Mouse (Mus musculus) bone marrow macrophage, adult 2 months (primary cell): ENCODE results near the gene Bmf. TPM values are rescaled to one million over a fixed set of nuclear protein-coding genes. Genes with fewer than 3 reads are reported as not detected.
A peak's percentile ranks its signal among the peaks of the same experiment; 100 is the strongest.

Experiments used
- H3K27ac ChIP-seq: 2 replicates; pipeline ENCODE4 v1.5.1; 2012; ENCODE audit warnings: low read depth, low read length; ENCODE audit not compliant: insufficient read depth
- H3K4me1 ChIP-seq: 2 replicates; pipeline ENCODE4 v1.6.1; 2012; ENCODE audit warnings: low read length; ENCODE audit not compliant: control insufficient read depth, insufficient read depth
- H3K4me3 ChIP-seq: 2 replicates; pipeline ENCODE4 v1.5.1; 2012; ENCODE audit warnings: mild to moderate bottlenecking, low read length, moderate library complexity; ENCODE audit not compliant: insufficient read depth
- CTCF ChIP-seq: IDR thresholded peaks from 2 replicates; pipeline ENCODE4 v1.5.1; 2012; ENCODE audit warnings: low read depth, mild to moderate bottlenecking, low read length, moderate library complexity
- POLR2A ChIP-seq: IDR thresholded peaks from 2 replicates; pipeline ENCODE4 v1.6.1; 2012; ENCODE audit warnings: mild to moderate bottlenecking, low read depth, low read length, borderline replicate concordance
- polyA plus RNA-seq: library from polyadenylated mRNA; stranded (reverse); fragments of >200 nt; gene quantifications from 2 replicates; pipeline ENCODE4 v1.2.4, GENCODE M21; 2012; ENCODE audit not compliant: missing spikeins, insufficient read depth, insufficient read length

The Bmf gene
- polyA plus RNA-seq, 1 experiment: 44.1 TPM

DNA sequence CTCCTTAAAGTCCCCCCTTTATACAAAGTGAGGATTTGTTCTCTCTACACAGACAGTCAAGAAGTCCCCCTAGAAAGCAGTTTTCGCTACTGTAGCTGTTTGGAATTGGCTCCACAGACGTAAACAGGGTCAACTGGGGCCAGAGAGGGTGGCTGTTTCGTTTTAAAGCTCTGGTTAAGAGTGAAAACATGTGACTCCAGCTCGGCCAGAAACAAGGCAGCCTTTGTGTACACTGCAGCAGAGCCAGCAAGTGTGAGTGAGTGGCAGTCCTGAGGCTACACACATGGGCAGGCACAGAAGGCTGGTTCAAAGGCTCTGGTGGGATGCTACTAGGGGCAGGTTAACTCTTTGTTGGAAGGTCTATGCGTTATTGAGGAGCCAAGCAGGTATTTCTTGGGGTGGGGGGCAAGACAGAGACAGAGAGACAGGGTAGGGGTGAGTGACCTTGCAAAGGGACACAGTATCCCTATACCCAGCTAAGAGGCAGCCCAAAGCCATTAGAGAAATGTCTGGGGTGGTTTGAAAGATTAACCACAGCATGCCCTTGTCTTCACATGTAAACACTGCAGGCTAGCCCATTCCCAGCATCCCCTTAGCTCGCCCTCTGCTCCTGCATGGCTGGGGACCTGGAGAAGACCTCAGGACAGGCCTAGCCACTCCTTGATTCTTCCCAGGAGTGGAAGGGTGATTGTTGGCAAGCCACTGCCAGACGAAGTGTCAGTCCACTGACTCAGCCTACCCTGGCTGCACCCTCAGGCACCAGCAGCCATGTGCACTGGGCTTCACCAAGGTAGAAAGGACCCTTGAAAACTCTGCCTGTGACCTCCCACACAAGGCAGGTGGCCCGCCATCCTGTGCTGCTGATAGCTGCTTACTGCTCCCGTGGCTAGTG, 29.2 kb downstream of the Bmf start:
- H3K4me3 ChIP-seq: peak overlapping the region; percentile 9; the same call in 1 of the 2 replicates
- H3K27ac ChIP-seq: peak overlapping the region; percentile 92
- H3K4me1 ChIP-seq: peaks cover 53% of the 10 kb centered on the region
- no peak for TF ChIP-seq CTCF
- TF ChIP-seq POLR2A: no peak

DNA sequence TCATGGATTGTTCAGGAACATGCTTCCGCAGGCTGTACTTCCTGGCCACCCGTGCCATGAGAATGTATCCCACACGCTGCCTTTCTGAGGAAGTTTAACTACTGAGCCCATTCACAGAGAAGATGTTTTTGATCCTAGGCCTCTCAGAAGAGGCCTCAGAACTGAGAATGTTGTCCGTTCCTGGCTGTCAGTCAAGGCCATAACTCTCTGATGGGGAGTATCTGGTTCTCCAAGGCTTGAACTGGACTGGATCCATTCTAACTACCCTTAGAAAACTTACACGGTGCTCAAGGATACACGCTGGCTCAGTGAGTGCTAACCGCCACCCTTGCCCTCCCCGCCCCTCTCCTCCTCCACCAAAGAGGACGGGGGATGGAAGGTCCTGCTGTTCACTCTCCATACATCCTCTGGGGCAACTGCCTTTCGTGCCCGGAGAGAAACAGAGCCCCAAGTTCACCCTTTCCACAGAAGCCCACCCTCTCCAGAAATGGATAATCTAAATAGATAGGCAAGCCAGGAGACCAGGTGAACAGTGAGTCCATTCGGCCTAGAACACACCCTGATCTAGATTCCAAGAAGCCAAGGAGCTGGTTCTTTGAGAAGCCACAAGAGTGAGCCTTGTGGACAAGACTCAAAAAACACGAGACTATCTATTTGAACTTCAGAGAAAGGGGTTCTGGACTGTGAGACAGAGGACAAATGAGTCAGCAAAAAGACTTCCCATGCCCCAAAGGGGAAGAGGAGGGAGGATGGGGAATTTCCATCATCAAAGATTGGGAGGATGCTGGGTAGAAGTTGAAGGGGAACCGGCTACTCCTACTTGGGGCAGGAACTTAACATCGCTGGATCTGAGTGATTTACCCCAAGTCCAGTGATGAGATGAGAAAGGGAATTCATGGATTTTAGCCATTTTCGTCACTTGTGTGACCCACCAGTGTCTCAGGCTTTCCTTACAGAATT, 36.8 kb downstream of the Bmf start:
- H3K4me3 ChIP-seq: no peak overlapping the region
- no peak for TF ChIP-seq POLR2A
- no peak for TF ChIP-seq CTCF
- H3K4me1 ChIP-seq: peaks cover 49% of the 10 kb centered on the region
- H3K27ac ChIP-seq: peak overlapping the region; percentile 93

DNA sequence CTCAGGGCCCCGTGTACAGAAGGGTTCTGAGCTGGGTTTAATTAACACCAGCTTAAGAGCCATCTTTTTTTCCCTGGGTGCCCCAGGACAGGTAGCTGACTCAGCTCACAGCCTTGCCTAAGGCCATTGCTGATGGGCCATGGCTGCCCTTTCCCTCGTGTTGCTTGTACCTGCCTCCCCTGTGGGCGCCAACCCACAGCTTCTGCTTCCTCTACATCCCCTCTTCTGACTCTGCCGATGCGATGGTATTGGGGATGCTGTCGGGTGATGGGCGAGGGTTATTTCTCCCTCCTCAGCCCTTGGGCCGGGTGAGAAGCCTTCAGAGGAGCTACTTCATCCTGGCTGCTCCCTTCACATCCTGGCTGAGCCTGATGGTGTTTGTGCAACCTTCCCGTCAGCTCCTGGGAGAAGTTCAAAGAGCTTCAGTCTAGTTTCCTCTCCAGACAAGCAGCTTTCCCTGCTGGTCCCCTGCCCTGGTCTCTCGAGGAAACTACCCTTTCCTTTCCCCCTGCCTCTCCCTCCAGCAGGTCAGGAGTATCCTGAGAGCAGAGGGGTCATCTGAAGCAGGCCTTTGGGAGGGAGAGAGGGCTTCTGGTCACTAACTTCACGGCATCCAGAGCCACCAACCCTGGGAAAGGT, 37.6 kb downstream of the Bmf start:
- Histone ChIP-seq H3K4me3 (no peak overlapping the region), H3K27ac (peak overlapping the region; percentile 93), H3K4me1 (peaks cover 53% of the 10 kb centered on the region)
- TF ChIP-seq CTCF (no peak), POLR2A (no peak)

DNA sequence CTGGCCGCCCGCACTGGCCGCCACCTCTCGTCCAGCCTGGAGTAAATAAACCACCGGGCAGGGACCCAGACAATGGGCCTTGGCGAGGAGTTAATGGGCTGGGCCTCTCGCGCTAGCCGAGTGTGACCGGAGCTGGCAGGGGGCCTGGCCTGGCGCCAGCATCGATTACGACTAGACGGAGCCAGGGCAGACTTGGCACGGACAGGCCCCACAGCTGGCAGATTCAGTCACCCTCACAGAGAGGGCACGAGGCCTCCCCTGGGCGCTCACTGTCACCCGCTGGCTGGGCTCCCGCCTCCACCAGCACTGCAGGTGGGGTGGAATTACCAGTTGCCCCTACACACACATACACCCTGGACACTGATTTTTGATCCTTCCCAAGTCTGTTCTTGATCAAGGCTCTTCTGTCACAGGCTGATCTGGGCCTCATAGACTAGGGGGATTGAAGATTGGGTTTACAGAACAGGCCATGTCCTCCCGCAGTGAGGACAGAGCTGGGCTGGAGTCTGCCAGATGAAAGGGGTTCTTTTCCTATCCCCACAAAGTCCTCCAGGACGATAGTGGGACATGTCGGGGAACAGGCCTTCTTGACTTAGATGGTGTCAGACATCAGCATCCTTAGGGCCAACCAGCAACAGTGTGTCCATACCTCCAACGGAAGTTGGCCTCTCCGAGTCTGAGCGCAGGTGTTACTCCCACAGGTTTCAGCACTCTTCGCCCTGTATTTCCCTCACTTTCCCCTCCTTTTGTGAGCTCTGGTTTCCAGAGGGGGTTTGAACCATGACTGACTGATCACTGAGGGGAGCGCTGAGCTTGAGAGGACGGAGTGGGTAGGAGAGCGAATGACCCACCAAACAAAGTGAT, 38.8 kb downstream of the Bmf start:
- Histone ChIP-seq H3K27ac (no peak overlapping the region), H3K4me1 (peaks cover 54% of the 10 kb centered on the region), H3K4me3 (no peak overlapping the region)
- no peak for TF ChIP-seq CTCF
- TF ChIP-seq POLR2A: no peak

DNA sequence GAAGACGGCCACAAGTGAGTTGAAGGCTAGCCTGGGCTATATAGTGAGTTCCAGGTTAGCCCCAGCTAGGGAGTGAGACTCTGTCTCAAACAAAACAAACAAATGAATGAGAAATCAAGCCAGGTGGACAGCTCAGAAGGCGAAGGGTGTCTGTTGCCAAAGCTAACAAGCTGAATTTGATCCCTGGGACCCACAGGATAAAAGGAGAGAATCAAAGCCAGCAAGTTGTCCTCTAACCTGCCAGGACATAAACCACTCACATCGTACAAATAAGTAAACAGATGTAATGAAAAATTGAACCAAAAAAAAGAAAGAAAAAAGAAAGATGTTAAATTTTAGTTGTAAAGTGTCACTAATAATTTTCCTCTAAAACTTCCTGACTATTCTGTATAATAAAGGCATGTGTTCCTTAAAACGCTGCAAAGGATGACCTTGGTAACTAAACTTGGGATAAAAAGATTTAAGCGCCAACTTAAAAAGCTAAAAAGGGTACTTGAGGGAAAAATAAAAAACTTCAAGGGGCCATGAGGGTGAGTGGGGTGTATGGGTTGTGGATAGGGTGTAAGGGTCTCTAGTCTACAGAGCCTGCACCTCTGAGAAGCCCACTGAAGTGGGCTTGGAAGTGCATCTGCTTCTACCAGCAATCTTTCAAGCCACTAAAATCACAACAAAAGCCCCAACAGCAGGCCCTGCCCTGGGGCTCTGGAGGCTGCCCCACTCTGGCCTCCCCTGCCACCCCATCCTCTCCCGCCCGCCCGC, 39.6 kb downstream of the Bmf start:
- no peak for TF ChIP-seq POLR2A
- TF ChIP-seq CTCF: no peak
- H3K27ac ChIP-seq: no peak overlapping the region
- no peak overlapping the region for H3K4me3 ChIP-seq
- H3K4me1 ChIP-seq: peaks cover 50% of the 10 kb centered on the region

DNA sequence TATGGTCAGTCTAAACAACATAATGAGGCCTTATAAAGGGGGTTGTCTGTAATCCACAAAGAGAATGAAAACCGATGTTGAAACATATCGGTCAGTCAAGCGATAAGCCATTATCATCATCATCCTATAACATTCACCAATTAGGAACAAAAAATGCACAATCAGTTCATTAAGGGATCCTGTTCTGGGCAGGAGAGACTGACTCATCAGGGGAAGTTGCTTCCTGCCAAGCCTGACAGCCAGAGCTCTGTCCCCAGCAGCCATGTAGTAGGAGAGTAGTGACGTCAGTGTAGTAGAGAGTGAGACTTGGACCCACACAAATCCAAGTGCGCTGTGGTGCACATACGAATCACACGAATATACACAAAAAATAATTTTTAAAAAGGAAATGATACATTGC, 42.4 kb downstream of the Bmf start:
- Histone ChIP-seq H3K27ac (no peak overlapping the region), H3K4me1 (peaks cover 30% of the 10 kb centered on the region), H3K4me3 (no peak overlapping the region)
- TF ChIP-seq POLR2A: no peak
- no peak for TF ChIP-seq CTCF

DNA sequence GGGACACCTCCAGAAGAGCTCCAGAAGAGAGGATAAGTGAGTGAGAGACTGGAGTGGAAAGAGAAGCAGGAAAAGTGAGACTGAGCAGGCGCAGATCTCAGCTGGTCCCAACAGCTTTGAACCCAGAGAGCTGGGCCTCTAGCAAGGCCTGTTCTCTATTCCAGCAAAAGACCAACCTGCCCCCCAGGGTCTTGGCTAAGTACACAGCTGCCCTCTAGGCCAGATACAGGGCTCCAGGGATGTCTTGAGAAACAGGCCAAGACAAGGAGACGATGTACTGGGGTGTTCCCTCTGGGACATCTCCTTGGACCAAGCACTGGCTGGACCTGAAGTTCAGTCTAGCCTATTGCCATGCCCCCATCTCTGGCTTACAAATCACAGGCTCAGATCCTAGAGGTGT, 49.3 kb downstream of the Bmf start:
- Histone ChIP-seq H3K27ac (no peak overlapping the region), H3K4me3 (no peak overlapping the region), H3K4me1 (peaks cover 14% of the 10 kb centered on the region)
- no peak for TF ChIP-seq POLR2A
- TF ChIP-seq CTCF: no peak

DNA sequence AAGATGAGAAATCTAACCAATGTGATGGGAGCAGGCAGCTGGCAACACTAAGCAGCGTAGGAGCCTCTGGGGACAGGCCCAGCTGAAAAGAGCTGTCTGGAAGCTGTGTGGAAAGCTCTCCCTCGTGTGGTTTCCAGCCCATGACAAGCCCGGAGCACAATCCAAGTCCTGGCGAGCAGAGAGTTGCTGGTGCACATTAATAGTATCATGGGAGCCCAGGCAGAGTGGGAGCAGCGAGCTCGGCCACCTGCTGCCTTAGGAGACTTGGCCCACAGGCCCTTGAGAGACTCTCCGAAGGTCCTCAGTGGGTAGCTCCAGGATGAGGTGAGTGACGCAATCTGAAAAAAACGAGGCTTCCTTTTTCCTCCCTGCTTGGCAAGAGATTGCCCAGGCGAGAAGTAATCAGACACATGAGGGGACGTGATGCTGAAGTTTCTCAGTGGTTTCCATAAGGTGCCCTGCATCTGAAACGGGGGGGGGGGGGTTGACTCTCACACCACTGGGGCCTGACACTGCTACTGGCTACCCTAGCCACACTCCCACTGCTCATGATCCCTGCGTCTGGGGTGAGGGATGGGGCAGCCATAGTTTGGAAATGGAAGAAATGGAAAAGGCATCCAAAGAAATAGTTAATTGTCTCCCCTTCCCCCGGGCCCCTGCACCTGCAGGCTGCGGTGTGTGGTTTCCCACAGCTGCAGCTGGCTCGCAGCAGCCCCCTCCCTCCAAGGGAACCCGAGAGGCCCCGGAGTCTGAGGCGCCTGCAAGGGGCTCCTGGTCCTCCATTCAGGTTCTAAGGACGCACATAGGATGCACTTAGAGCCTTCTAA, 50.1 kb downstream of the Bmf start:
- H3K27ac ChIP-seq: no peak overlapping the region
- H3K4me3 ChIP-seq: no peak overlapping the region
- peaks cover 14% of the 10 kb centered on the region for H3K4me1 ChIP-seq
- no peak for TF ChIP-seq CTCF

DNA sequence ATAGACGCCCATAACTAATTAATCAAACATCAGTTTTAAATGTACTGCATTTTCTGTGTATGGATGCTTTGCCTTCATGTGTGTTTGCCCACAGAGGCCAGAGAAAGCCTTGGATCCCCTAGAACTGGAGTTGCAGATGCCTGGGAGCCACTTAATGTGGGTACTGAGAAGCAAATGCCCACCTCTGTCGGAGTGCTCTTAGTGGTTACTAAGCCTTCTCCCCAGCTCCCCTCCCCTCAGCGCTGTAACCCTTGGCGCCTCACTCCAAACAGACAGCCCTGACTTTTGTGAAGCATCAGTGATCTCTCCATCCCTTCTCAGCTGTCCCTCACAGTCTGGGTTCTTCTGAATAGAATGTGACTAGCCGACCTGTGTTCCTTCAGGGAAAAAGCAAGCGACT, 51.0 kb downstream of the Bmf start:
- no peak overlapping the region for H3K4me3 ChIP-seq
- no peak overlapping the region for H3K27ac ChIP-seq
- no peak for TF ChIP-seq POLR2A
- TF ChIP-seq CTCF: no peak
- H3K4me1 ChIP-seq: peaks cover 14% of the 10 kb centered on the region
